Mouse (Mus musculus) CH12.LX (cell line): ENCODE measurements at regions not wholly inside any gene's neighbourhood (a gene's known extent, or its start where the extent isn't known, plus 50 kb on each side); places are given as distances from the start of the nearest gene placed in this dataset.

ENCODE experiments used
- DNase-seq: peaks from one replicate; pipeline ENCODE4 v3.0.0-alpha.2; 2013; ENCODE audit errors: extremely low read depth
- H3K27ac ChIP-seq: 2 replicates; pipeline ENCODE4 v1.5.1; 2012; ENCODE audit warnings: low read depth, mild to moderate bottlenecking, control low read depth, moderate library complexity; ENCODE audit not compliant: insufficient read depth
- H3K27me3 ChIP-seq: replicated peaks from 2 replicates; pipeline ENCODE3; 2012; ENCODE audit warnings: inconsistent platforms
- H3K36me3 ChIP-seq, 2 experiments: replicated peaks in 1 of 2; 2 replicates each; pipeline versions ENCODE3 to v1.6.1; 2012; ENCODE audit warnings: inconsistent platforms in 1 of 2, low read length in 1 of 2, mild to moderate bottlenecking in 1 of 2, mixed read lengths in 1 of 2, moderate library complexity in 1 of 2; ENCODE audit not compliant: control insufficient read depth in 1 of 2, insufficient read depth in 1 of 2
- H3K4me1 ChIP-seq, 2 experiments: 2 replicates each; pipeline ENCODE4 v1.6.1; 2012; ENCODE audit warnings: inconsistent platforms in 1 of 2, moderate library complexity in 1 of 2; ENCODE audit not compliant: insufficient read depth in 2 of 2, control insufficient read depth in 1 of 2
- H3K4me2 ChIP-seq: 2 replicates; pipeline ENCODE4 v1.6.1; 2012; ENCODE audit warnings: low read depth, mild to moderate bottlenecking, control low read depth; ENCODE audit not compliant: poor library complexity, insufficient read depth, severe bottlenecking
- H3K4me3 ChIP-seq, 3 experiments: fragments of 150-350 bp in 1 of 3; sonication (generic) in 1 of 3; replicated peaks in 1 of 3; 2 replicates each; pipeline versions ENCODE3 to v1.5.1; 2011 to 2012; ENCODE audit warnings: low read depth in 2 of 3, low read length in 2 of 3, mild to moderate bottlenecking in 2 of 3, moderate library complexity in 2 of 3, control low read depth in 1 of 3, improper control_type of control experiment in 1 of 3, inconsistent platforms in 1 of 3, mixed read lengths in 1 of 3; ENCODE audit not compliant: poor library complexity in 1 of 3
- H3K79me2 ChIP-seq: replicated peaks from 2 replicates; pipeline ENCODE4 v1.6.1; 2012; ENCODE audit warnings: mild to moderate bottlenecking, moderate library complexity; ENCODE audit not compliant: control insufficient read depth, poor library complexity, insufficient read depth, severe bottlenecking; ENCODE audit errors: extremely low read depth
- H3K9ac ChIP-seq: 2 replicates; pipeline ENCODE4 v1.6.1; 2012; ENCODE audit warnings: low read depth, mild to moderate bottlenecking, control low read depth, moderate library complexity; ENCODE audit not compliant: insufficient read depth
- H3K9me3 ChIP-seq: replicated peaks from 2 replicates; pipeline ENCODE3; 2012; ENCODE audit warnings: low read length, inconsistent platforms, mixed read lengths
- CHD1 ChIP-seq: IDR thresholded peaks from 2 replicates; pipeline ENCODE4 v1.6.1; 2012; ENCODE audit warnings: low read depth, low read length, improper control_type of control experiment, inconsistent platforms
- CHD2 ChIP-seq: IDR thresholded peaks from 2 replicates; pipeline ENCODE4 v1.6.1; 2011; ENCODE audit warnings: low read length, improper control_type of control experiment
- CTCF ChIP-seq, 2 experiments: IDR thresholded peaks in 1 of 2; conservative IDR thresholded peaks in 1 of 2; 2 replicates each; pipeline ENCODE4 v1.5.1; 2011 to 2012; ENCODE audit warnings: low read depth in 2 of 2, low read length in 2 of 2, improper control_type of control experiment in 1 of 2, inconsistent platforms in 1 of 2, mild to moderate bottlenecking in 1 of 2, moderate library complexity in 1 of 2
- ELF1 ChIP-seq: IDR thresholded peaks from 2 replicates; pipeline ENCODE4 v1.6.1; 2014; ENCODE audit warnings: low read depth, mild to moderate bottlenecking, inconsistent platforms, low read length, improper control_type of control experiment
- GABPA ChIP-seq: IDR thresholded peaks from 2 replicates; pipeline ENCODE4 v1.6.1; 2012; ENCODE audit warnings: low read depth, low read length, improper control_type of control experiment, inconsistent platforms; ENCODE audit not compliant: insufficient replicate concordance
- IRF4 ChIP-seq: IDR thresholded peaks from 2 replicates; pipeline ENCODE4 v1.6.1; 2014; ENCODE audit warnings: low read depth, mild to moderate bottlenecking, inconsistent platforms, low read length, improper control_type of control experiment
- MAX ChIP-seq: IDR thresholded peaks from 2 replicates; pipeline ENCODE4 v1.6.1; 2011; ENCODE audit warnings: low read length, improper control_type of control experiment
- MEF2A ChIP-seq: IDR thresholded peaks from 2 replicates; pipeline ENCODE4 v1.6.1; 2014; ENCODE audit warnings: low read depth, mild to moderate bottlenecking, inconsistent platforms, low read length, improper control_type of control experiment, borderline replicate concordance
- MYC ChIP-seq: IDR thresholded peaks from 2 replicates; pipeline ENCODE4 v1.6.1; 2011; ENCODE audit warnings: low read depth, mild to moderate bottlenecking, improper control_type of control experiment, low read length
- NELFE ChIP-seq: IDR thresholded peaks from 2 replicates; pipeline ENCODE4 v1.6.1; 2011; ENCODE audit warnings: low read depth, low read length, improper control_type of control experiment
- NRF1 ChIP-seq: IDR thresholded peaks from 2 replicates; pipeline ENCODE4 v1.6.1; 2014; ENCODE audit warnings: low read depth, mild to moderate bottlenecking, inconsistent platforms, low read length, improper control_type of control experiment, moderate library complexity
- RAD21 ChIP-seq: IDR thresholded peaks from 2 replicates; pipeline ENCODE4 v1.6.1; 2011; ENCODE audit warnings: low read depth, mild to moderate bottlenecking, low read length, improper control_type of control experiment, moderate library complexity
- USF1 ChIP-seq: IDR thresholded peaks from 2 replicates; pipeline ENCODE4 v1.6.1; 2014; ENCODE audit warnings: low read depth, mild to moderate bottlenecking, inconsistent platforms, low read length, improper control_type of control experiment
- dilution Hi-C: fragments of 300-500 bp; cut with MboI; formaldehyde crosslinking; loops from 2 replicates; pipeline ENCODE4 v1.14.3; 2020; ENCODE audit warnings: low sequenced_read_pairs; ENCODE audit not compliant: extremely low pct_unique_long_range_greater_than_20kb, extremely low pct_ligation_motif_present
- in situ Hi-C: fragments of 300-500 bp; cut with MboI; formaldehyde crosslinking; loops from 3 replicates; pipeline ENCODE4 v1.14.3; 2019; ENCODE audit warnings: low sequenced_read_pairs, low pct_ligation_motif_present, low pct_unique_long_range_greater_than_20kb, mixed read lengths

- Histone ChIP-seq H3K9ac (no peak overlapping the region), H3K4me3 (no peak overlapping the region), H3K27ac (no peak overlapping the region), H3K4me2 (no peak overlapping the region), H3K36me3 (no peaks in the 10 kb centered on the region), H3K9me3 (peaks cover 5% of the 10 kb centered on the region), H3K79me2 (no peaks in the 10 kb centered on the region), H3K27me3 (no peaks in the 10 kb centered on the region), H3K4me1 (no peaks in the 10 kb centered on the region)
- in situ Hi-C loops = no loop called here
- TF ChIP-seq CTCF (conservative IDR thresholded peaks at IDR 0.05 in 1 of 2, IDR thresholded peaks at IDR 0.05 in 1 of 2; ENCODE audit: low read depth in 2 of 2, low read length in 2 of 2) = no peak
- no peak for TF ChIP-seq CHD2
- no peak for TF ChIP-seq IRF4
- no peak for TF ChIP-seq NELFE
- TF ChIP-seq MYC = no peak
- TF ChIP-seq MEF2A = no peak
- dilution Hi-C loops = no loop called here
- no peak for DNase-seq
These were observed 239.5 kb upstream of the Zc3h12c start for GRCm38 (mm10) chr9:52407841-52408240.

- Histone ChIP-seq H3K4me3 (no peak overlapping the region), H3K27me3 (no peaks in the 10 kb centered on the region), H3K27ac (no peak overlapping the region), H3K36me3 (no peaks in the 10 kb centered on the region), H3K9me3 (peaks cover 5% of the 10 kb centered on the region), H3K79me2 (no peaks in the 10 kb centered on the region), H3K4me1 (no peaks in the 10 kb centered on the region), H3K9ac (no peak overlapping the region), H3K4me2 (no peak overlapping the region)
- dilution Hi-C loops (no loop called here), in situ Hi-C loops (no loop called here)
- no peak for TF ChIP-seq CHD1
- no peak for DNase-seq
These were observed 234.1 kb upstream of the Zc3h12c start for GRCm38 (mm10) chr9:52402496-52402895.

GRCm38 (mm10) chr9:52379031-52379430 lies 210.7 kb upstream of the Zc3h12c start:
- Histone ChIP-seq H3K9ac (no peak overlapping the region), H3K36me3 (no peaks in the 10 kb centered on the region), H3K4me1 (peaks cover 0 to 21% of the 10 kb centered on the region in 2 experiments; a peak in 2 of 4 replicates), H3K27ac (no peak overlapping the region), H3K79me2 (no peaks in the 10 kb centered on the region), H3K27me3 (no peaks in the 10 kb centered on the region), H3K4me2 (no peak overlapping the region), H3K4me3 (no peak overlapping the region), H3K9me3 (no peaks in the 10 kb centered on the region)
- TF ChIP-seq ELF1 (no peak), GABPA (no peak), RAD21 (no peak), USF1 (no peak), MAX (no peak), CTCF (conservative IDR thresholded peaks at IDR 0.05 in 1 of 2, IDR thresholded peaks at IDR 0.05 in 1 of 2; ENCODE audit: low read depth in 2 of 2, low read length in 2 of 2) (no peak), CHD1 (no peak), NRF1 (no peak)
- dilution Hi-C loops = no loop called here
- DNase-seq = no peak
- in situ Hi-C loops = no loop called here
